Mouse (Mus musculus) midbrain, embryonic 16.5 days (tissue): ENCODE data around the gene Zc3h12b. TPM values are rescaled to one million over a fixed set of nuclear protein-coding genes. Genes with fewer than 3 reads are reported as not detected.

Experiments used
- ATAC-seq: fragments of 200-750 bp; cut with Nextera tagmentation; 2 replicates; pipeline ENCODE4 v1.8.0; 2017; ENCODE audit warnings: moderate TSS enrichment
- H3K27ac ChIP-seq: fragments of 300-500 bp; sonication (generic); 2 replicates; pipeline ENCODE4 v1.5.1; 2014; ENCODE audit warnings: mild to moderate bottlenecking, low read length, mixed read lengths
- H3K27me3 ChIP-seq: fragments of 300-500 bp; sonication (generic); 2 replicates; pipeline ENCODE4 v1.6.1; 2014; ENCODE audit warnings: low read depth, low read length, mixed read lengths; ENCODE audit not compliant: control insufficient read depth, insufficient read depth
- H3K36me3 ChIP-seq: fragments of 300-500 bp; sonication (generic); 2 replicates; pipeline ENCODE4 v1.6.1; 2014; ENCODE audit warnings: mild to moderate bottlenecking, low read length, moderate library complexity, mixed read lengths; ENCODE audit not compliant: control insufficient read depth, insufficient read depth
- H3K4me1 ChIP-seq: fragments of 300-500 bp; sonication (generic); 2 replicates; pipeline ENCODE4 v1.6.1; 2014; ENCODE audit warnings: mild to moderate bottlenecking, low read length, mixed read lengths; ENCODE audit not compliant: control insufficient read depth, insufficient read depth
- H3K4me2 ChIP-seq: fragments of 300-500 bp; sonication (generic); 2 replicates; pipeline ENCODE4 v1.6.1; 2014; ENCODE audit warnings: mild to moderate bottlenecking, low read length, mixed read lengths
- H3K4me3 ChIP-seq: fragments of 300-500 bp; sonication (generic); 2 replicates; pipeline ENCODE4 v1.5.1; 2014; ENCODE audit warnings: low read depth, mild to moderate bottlenecking, low read length, moderate library complexity, mixed read lengths
- H3K9ac ChIP-seq: fragments of 300-500 bp; sonication (generic); 2 replicates; pipeline ENCODE4 v1.6.1; 2014; ENCODE audit warnings: low read depth, low read length, mixed read lengths
- H3K9me3 ChIP-seq: fragments of 300-500 bp; sonication (generic); replicated peaks from 2 replicates; pipeline ENCODE4 v1.6.1; 2014; ENCODE audit warnings: mild to moderate bottlenecking, low read length, mixed read lengths; ENCODE audit not compliant: control insufficient read depth, poor library complexity, severe bottlenecking
- WGBS: fragments of 180-500 bp; shearing (Covaris S2); extraction: QIAGEN DNeasy Blood & Tissue Kit; methylation state at CpG from one replicate; pipeline ENCODE4 v1.1.7; 2014; 5-methylcytosine and 5-hydroxymethylcytosine counted together
- polyA plus RNA-seq: library from polyadenylated mRNA; unstranded; fragments of >200 nt; fragmentation: Nextera tagmentation; extraction: Ambion mirVana; gene quantifications from 2 replicates; pipeline ENCODE4 v1.2.1, GENCODE M21; 2015

Zc3h12b gene
- polyA plus RNA-seq, 1 experiment from 2014 or later: 3.4 TPM

GRCm38 (mm10) chrX:95968594-95968965, 257.1 kb downstream of the Zc3h12b start:
- 20% methylated on average over 6 of the region's 6 CpGs for WGBS
- peak; percentile 96 for ATAC-seq

GRCm38 (mm10) chrX:95969116-95969515, 257.6 kb downstream of the Zc3h12b start:
- ATAC-seq: no peak
- Histone ChIP-seq H3K4me2 (peak overlapping the region; percentile 63; the same call in 1 of the 2 replicates), H3K27ac (no peak overlapping the region; the same call in 1 of the 2 replicates), H3K36me3 (no peaks in the 10 kb centered on the region), H3K27me3 (no peaks in the 10 kb centered on the region), H3K4me3 (no peak overlapping the region), H3K9ac (no peak overlapping the region), H3K4me1 (0 out of 2 replicates have a peak, but pooled peaks cover 4% of the 10 kb centered on the region), H3K9me3 (no peaks in the 10 kb centered on the region)
- 38% methylated on average over 5 of the region's 6 CpGs for WGBS

More at GRCm38 (mm10) chrX:95968594-95968965, 257.1 kb downstream of the Zc3h12b start:
- H3K9ac ChIP-seq: peak overlapping the region; percentile 58
- H3K27me3 ChIP-seq: no peaks in the 10 kb centered on the region
- H3K9me3 ChIP-seq: no peaks in the 10 kb centered on the region
- H3K4me1 ChIP-seq: 0 out of 2 replicates have a peak, but pooled peaks cover 4% of the 10 kb centered on the region
- H3K4me2 ChIP-seq: peak overlapping the region; percentile 63
- H3K36me3 ChIP-seq: no peaks in the 10 kb centered on the region
- peak overlapping the region; percentile 86 for H3K27ac ChIP-seq
- H3K4me3 ChIP-seq: peak overlapping the region; percentile 43

DNA sequence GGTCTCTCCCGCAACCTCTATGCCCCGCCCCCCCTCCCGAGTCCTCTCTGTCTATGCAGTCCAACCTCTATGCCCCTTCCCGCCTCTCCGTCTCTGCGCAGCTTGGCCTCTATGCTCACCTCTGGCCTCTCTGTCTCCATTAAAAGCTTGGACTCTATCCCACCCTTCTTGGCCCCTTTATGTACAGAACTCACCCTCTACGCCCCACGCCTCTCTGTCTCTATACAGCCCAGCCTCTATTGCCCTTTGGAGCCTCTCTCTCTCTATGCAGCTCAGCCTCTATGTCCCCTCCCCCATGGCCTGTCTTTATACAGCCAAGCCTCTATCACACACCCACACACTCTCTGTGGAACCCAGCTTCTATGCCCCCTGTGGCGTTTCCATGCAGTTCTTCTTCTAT, 258.5 kb downstream of the Zc3h12b start:
- WGBS: 84% methylated on average over 9 of the region's 9 CpGs
- no peak overlapping the region for H3K4me2 ChIP-seq
- H3K27ac ChIP-seq: no peak overlapping the region

More for the DNA sequence above, 258.5 kb downstream of the Zc3h12b start:
- H3K27me3 ChIP-seq: no peaks in the 10 kb centered on the region
- no peaks in the 10 kb centered on the region for H3K9me3 ChIP-seq
- H3K36me3 ChIP-seq: no peaks in the 10 kb centered on the region
- no peak overlapping the region for H3K9ac ChIP-seq
- ATAC-seq: no peak
- H3K4me1 ChIP-seq: 0 out of 2 replicates have a peak, but pooled peaks cover 4% of the 10 kb centered on the region
- H3K4me3 ChIP-seq: no peak overlapping the region

Other genes starting within 250 kb of the Zc3h12b start
- 0.16 and 0.24 TPM in 2 replicates for gene Asb12, start 153.7 kb upstream of the Zc3h12b start, polyA plus RNA-seq
- gene Pfn5, start 153.6 kb upstream of the Zc3h12b start, polyA plus RNA-seq: not detected in 2 replicates
- 78.9 and 83.6 TPM in 2 replicates for gene Zc4h2, start 53.2 kb upstream of the Zc3h12b start, polyA plus RNA-seq
- 127 and 131 TPM in 2 replicates for gene Las1l, start 245.3 kb downstream of the Zc3h12b start, polyA plus RNA-seq